Mouse (Mus musculus) lung, postnatal 10 days (tissue): ENCODE measurements at regions not wholly inside any gene's neighbourhood (a gene's known extent, or its start where the extent isn't known, plus 50 kb on each side); places are given as distances from the start of the nearest gene placed in this dataset.

Experiments used
- DNase-seq: peaks from one replicate; pipeline ENCODE4 v3.0.0; 2021

DNA sequence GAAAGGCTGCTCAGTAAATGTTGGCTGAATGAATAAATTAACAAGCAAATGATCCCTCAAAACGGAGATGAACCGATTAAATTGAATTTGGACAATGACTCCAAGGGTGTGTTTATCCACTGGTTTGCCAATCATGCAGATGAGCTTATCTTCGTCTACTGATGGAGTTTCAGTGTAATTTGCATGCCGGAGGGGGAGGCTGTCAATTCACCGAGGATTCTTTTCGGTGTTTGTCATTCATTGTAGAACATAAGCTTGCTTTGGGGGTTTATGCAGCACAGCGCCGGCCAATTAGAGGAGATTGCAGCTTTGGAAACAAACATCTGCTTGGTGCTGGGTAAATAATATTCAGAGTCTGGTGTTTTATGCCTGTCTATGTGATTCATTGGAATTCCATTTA, 132.7 kb downstream of the Otoa start:
- DNase-seq, result no peak

DNA sequence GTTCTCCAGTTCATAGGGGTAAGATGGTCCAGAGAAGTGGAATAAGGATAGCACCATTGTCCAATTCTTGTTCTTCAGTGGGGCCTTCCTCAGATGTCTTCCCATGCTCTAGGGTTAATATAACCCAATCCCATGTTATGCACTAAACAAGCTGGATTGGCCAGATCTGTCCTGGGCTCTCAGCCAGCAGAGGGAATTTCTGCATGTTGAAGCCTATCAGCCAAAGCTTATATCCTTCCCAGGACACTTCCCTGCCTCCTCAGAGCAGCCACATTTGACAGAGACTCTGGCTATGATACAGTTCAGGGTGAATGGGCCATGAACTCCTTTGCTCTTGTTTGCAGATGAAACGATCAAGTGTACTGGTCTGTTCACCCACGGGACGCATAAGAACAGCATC, 133.6 kb downstream of the Otoa start:
- no peak for DNase-seq

DNA sequence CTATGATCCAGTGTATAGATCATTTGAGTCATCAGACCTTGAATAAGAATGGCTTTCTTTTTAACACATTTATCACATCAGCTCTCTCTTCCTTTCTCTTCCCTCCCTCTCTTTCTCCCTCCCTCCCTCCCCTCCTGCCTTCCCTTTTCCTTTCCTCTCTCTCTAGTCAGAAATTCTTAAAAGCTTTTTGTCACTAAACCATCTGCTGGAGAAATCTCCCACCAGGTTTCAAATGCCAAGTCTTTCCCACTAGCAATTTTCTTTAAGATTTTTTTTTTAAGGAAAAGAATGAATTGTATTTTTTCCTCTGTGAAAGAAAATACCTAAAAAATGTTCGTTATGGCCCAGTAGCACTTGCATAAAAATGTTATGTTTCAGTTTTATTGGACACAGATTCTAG, 134.3 kb downstream of the Otoa start:
- DNase-seq, result no peak

DNA sequence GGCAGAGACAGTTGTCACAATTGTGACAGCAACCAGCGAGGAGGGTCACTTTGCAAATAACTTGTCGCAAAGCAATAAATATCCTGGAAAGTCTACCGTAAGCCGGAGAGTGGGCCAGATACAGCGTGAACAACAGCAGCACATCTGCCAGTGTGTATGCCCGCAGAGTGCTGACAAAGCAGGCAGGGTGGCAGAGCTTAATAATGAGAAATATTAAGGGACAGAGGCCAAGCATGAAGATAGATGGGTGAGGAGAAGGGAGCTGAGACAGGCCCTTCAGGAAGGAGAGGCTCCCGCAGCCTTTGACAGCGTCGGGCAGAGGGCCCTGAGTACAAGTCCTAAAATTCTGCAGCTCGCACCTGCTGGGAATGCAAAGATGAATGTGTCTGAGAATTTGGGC, 136.6 kb downstream of the Otoa start:
- no peak for DNase-seq

DNA sequence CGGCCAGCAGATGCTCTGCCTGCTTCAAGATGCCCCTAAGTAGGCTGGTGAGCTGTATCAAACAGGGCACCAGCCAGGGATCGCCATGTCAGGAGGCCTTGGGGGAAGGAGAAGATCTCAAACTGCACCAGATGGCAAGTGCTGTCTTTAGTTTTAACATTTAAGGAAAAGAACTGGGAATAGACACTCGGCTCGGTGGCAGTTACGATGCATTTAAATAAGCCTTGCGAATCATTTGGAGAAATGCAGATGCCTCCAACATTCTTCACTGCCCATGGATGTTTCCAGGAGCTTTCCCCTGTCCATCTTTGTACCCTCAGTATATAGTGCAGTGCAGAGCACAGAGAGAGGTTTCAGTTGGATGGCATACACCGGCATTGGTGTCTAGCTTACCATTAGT, 139.7 kb downstream of the Otoa start:
- no peak for DNase-seq

DNA sequence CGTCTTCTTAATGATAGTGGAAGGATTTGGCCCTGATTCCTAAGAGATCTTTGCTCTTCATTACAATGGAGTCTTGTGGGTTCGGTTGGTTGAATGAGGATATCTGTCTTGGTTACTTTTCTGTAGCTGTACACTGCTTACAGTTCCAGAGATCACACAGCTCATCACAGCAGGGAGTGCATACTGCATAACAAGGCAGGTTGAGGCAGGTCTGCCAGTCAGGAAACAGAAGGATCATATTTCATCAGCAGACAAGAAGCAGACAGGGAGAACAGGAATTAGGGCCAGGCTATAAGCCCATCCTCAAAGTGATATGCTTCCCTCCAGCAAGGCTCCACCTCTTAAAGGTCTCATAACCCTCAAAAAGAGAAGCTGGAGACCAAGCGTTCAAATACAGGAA, 150.4 kb downstream of the Otoa start:
- DNase-seq, result no peak

DNA sequence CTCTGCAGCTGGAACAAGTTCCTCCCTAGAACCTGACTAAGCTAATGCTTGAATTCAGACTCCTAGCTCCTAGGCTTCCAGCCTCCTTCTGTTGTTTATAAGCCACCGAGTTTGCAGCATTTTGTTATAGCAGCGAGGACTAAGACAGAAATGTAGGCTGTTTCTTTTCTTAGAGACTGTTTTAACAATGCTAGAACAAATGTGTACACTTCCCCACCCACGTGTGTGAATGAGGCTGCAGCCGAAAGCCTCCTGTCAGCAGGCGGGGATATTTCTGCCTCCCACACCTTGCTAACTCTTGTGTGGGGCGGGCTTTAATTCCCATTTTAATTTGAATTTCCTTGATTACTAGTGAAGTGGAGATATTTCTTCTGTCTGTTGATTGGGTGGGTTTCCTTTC, 153.4 kb downstream of the Otoa start:
- no peak for DNase-seq

DNA sequence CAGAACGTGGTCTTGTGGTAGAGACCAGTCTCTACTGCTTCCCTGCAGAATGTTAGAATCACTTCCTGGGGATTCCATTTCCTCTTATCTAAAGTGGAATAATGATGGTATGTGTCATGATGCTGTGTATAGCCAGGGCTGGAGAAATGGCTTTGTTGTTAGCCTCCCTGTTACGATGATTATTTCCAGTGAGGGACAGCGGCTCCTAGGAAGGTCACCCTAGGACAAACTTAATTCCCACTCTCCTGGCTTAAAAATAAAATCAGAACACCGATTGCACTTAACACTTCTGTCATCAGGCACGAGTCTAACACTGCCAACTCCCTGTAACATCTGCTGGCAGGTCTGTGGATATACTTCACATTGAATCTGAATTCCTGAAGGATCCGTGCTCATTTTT, 151.9 kb upstream of the Hs3st2 start:
- no peak for DNase-seq

DNA sequence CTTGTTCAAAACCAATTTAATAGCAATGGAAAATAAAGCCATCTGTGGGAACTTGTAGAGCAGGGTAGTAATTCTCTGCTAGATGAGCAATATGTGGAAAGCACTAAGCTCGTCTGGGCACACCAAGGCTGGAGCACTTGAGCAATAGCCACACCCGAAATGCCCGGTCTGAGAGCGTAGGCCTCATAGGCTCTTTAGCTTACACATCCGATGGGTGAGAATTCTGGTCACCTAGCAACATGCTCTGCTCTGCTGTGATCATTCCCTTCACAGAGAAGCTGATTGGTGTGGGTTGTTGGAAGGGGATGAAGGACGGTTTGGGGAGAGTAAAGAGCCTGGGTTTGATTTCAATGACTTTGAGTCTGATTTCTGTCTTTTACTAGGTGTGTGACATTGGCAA, 143.8 kb upstream of the Hs3st2 start:
- DNase-seq, result no peak

DNA sequence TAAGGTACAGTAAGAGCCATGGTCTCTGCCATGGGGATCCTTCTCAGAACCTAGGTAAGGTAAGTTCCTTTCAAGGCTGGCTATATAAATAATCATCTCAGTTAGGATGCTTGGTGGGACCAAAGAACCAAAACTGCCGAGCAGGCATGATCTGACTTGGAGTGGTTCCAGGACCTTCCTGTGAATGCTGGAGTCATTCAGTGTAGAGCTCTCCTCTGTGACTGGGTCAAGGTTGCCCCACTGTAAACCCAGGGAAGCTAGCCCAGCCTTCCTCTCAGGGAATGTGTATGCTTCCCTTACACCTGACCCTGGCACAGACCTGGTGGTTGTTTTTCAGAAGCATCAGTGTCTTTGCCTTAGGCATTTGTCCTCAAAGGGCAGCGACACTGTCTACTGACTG, 134.2 kb upstream of the Hs3st2 start:
- DNase-seq, result no peak

DNA sequence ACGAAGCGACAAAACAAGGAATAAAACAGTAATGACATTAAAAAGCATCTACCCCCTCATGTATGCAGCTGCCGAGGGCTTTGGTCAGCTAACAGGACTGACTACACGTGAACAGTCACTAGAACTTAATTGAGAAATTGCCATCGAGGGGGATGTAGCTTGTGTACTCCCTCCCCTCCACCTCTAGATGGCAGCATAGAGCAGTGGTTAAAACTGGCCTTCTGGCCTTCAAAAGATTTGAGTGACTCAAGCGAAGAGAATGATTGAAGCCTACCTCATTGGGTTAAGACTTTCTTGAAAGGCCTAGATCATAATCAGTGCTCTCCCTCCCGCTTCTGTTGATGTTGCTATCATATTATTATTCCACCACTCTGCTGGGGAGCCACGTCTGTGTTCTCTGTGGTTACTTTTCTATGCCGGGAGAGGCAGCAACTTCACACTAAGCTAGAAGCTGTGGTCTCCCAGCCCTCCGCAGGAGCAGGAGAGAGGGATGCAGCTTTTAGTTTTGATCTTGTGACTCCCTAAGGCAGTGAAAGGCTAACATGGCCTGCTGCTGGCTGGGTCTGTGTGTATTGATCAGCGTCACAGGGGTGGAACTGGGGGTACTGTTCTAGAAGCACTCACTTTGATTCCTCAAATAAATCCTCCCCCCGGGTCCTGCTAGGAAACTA, 132.7 kb upstream of the Hs3st2 start:
- peak; percentile 38 for DNase-seq

DNA sequence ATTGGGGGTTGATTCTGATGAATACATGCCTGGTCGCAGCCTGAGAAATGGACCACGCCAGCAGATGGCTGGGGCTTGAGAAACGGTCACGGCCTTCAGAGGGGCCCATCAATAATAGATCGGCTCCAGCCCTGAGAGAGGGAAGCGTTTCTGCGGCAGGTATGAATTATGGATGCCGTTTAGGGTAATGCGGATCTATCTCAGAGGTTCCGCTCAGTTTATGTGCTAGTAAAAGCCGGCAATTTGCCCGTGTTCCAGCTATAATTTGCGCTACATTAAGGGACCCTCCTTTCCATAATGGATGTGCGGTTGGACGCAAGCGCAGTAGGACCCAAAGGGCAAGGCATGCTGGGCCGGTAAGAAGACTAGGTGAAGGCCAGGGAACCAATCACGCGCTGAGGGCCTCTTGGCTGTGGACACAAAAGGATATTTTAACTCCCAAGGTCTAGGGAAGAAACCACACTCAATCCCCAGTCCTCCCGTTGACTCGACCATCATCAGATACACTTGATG, 132.1 kb upstream of the Hs3st2 start:
- no peak for DNase-seq

DNA sequence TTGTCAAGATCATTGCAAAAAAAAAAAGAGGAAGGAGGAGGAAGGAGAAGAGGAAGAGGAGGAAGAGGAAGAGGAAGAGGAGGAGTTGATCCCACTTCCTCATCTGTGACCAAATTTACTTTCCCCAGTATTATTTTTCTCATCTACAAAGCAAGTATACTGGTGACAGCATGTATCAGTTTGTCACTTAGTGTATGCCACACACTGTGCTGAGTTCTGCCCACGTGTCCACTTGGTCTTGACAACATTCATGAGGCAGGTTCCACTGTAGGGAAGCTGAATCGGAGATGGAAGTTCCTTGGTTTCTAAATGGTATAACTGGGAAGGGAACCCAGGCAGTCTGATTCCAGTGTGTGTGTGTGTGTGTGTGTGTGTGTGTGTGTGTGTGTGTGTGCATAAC, 122.3 kb upstream of the Hs3st2 start:
- no peak for DNase-seq

DNA sequence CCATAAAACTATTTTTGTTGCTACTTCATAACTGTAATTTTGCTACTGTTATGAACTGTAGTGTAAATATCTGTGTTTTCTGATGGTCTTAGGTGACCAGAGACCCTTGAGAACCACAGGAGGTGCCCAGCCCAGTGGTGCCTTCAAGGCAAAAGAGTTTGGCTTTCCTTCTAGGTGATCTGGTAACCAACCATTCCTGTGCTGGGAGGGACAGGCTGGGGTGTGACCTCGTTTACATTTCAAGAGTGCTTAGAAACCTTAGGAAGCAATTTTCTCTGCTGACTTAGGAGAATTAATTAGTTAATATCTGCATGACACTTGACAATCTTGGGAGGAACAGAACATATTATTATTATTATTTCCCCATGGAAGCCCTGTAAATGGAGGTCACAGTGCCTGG, 111.1 kb upstream of the Hs3st2 start:
- DNase-seq, result no peak

DNA sequence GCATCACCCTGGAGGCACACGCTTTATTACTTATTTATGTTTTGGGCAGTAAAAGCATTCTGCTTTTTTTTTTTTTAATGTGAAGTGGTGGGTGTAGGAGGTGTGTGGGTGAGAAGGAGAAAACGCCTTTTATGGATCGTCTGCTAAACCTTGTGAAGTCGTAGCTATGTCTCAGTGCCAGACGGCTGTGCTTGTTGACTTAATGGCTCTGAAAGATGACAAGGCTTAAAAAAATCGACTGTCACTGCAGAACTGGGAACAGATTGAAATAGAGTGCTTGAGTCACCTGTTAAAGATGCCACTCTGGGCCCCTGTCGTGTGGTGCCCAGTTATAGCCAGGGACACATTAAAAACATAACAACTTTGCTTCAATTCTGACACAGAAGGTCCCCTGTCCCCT, 109.5 kb upstream of the Hs3st2 start:
- no peak for DNase-seq

DNA sequence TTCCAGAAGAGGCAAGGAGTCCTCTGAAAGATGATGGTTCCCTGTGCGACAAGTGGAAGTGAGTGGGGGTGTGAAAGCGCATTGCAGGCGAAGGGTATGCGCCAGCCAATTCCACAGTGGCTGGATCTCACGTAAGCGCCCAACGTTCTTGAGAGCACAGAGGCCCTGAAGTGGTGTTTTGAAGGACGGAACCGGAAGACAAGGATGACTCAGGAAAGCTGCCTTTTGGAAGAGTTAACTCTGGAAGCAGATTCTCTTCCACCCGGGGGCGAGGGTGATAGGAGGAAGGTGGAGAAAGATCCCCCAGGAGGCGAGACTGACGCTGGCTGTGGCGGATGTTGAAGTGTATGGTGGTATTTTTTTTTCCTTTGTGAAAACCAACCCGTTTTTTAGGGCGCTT, 101.9 kb upstream of the Hs3st2 start:
- DNase-seq, result no peak

DNA sequence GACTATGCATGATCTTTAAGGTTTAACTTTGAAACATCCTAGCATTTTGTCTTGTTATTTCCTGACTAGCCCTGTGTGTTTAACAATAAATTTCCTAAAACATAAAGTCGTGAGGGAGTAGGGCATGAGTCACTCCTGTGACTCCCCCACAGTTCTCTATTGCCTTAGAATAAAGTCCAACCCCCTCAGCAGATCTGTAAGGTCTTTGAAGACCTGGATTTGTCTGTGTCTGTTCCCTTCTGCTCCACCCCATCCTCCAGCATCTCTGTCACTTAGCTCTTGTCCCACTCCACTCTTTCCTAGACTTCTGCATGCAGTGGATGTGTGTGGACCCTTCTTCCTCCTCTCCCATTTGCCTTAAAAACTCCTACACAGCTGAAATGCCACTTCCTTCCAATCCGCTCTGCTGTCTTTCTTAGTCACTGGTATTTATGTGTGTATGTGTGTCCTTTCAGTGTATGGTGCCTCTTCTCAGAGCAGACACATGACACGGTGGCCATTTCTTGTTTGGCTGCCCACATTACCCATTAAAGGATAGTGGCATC, 95.4 kb upstream of the Hs3st2 start:
- no peak for DNase-seq

DNA sequence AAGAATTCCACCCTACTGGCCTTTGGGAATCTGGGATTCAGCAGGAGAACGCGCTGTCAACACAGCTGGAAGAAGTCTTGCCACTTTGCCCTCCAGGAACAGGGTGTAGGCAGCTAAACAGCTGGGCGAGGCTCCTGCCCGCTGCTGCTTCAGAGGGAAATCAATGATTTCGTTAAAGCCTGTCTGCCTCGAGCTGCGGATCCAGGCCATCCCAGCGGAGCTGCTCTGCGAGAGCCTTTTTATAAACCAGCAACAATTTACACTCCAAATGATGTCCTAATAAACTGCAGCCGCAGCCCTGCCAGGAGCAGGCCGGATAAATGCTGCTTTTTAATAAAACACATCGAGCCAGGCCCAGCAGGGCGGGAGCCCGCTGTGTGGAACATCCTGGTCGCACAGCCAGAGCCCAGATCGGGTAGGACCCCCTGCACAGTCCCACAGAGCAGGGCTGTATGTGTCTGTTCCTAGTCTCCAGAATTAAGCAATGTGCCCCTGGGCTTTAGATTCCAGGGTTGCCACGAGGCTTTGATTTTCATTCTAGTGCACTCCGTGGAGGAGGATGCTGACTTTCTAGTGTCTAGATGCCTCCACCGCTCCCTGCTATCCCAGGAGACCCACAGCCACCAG, 78.6 kb upstream of the Hs3st2 start:
- no peak for DNase-seq

DNA sequence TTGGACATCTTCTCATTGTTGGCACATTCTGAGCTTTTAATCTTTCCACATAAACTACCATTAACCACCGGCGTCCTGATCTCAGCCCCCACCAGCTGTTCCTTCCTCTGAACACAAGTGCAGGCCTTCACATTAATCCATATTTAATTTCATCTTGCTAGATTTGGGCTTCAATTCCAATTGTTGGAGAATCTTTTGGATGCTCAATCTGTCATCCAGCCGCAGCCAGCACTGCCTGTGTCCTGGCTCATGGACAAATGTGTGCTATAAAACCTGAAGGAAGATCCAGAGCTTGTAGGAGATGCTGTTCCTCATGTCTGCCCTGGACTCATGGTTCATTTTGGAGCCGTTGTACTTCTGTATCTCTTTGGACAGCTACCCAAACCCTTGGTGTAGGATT, 77.1 kb upstream of the Hs3st2 start:
- no peak for DNase-seq

DNA sequence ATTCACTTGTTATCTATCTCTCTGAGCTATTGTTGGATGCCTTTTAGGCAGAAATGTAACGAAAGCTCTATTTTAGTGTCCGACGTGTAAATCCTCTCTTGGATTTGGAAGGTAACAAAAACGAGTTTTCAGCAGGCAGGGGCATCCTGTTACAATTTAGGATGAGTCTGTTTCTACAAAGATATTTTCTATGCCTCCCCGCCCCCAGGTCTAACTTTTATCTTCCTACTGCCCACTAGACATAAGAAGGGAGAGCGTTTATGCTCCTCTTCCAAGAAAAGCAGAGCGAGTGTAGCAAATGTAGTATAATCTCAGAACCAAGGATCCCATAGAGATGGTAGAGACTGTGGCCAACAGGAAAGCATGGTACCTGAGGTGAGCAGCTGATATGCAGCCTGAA, 62.4 kb upstream of the Hs3st2 start:
- no peak for DNase-seq

DNA sequence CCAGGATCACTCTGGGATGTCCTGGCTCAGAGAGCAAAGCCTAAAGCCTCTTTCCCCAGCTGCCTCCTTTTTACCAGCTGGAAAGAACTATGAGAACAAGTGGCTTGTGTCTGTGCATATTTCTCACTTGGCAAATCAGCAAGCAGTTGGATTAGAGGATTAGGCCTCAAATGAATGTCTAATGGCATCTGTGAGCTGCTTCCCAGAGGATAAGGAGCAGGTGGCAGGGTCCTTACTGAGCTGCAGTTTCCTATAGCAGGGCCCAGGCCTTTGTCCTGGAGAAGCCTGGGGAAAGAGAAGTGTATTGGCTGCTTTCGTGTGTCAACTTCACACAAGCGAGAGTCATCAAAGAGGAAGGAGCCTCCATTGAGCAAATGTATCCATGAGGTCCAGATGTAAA, 59.1 kb upstream of the Hs3st2 start:
- no peak for DNase-seq

DNA sequence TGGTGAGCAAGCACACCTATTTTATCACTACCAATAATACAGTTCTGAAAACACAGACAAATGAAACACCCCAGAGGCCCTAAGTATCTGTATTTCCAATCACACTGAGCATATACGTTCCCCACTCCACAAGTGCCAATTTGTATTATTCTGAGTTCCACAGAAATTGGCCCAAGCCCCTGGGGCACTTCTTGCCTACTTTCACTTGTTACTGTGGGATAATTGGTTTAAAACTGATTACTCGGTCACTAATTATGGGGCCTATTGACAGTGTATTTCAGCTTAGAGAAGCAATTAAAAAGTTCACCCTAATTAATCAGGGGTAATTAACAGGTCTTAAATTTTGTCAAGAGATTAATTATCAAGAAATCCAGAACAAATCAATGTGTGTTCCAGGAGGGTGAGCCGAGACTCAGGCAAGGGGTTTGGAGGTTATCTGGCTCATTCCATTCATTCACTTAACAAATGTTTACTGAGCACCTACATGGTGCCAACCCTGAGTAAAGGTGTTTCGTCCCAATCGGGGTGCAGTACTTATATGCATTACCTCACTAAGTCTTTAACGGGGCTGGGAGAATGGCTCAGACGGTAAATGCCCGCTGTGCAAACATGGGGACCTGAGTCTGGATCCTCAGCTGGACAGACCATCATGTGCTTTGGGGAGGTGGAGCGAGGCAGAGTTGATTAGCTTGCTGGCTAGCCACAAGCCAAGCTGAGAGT, 56.1 kb upstream of the Hs3st2 start:
- no peak for DNase-seq

DNA sequence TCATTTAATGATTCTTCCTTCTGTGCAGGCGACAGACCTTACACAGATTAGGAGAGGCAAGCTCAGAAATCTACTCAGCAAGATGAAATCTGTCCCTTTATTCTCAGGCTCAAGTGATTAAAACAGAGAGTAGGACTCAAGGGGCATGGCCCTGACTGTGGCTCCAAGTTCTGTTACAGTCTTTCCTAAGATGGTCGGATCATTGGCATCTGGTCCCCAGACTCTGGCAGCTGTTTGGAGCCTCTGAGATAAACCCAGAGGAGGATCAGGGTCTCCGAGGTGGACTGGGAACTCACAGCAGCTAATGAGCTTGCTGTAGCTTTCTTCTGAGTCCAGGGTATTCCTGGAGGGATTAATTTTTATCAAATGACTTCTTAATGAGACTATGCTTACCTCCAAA, 51.7 kb upstream of the Hs3st2 start:
- no peak for DNase-seq
